12 mouse cellular contexts compared by ENCODE assay signal in genomic region chr16:37676677-37677072, GRCm38 (mm10). TPM values are rescaled to one million over a fixed set of nuclear protein-coding genes. Genes with fewer than 3 reads are reported as not detected.
DNase-seq lines count a peak whose midpoint lies in the region; ATAC-seq lines count a peak whose summit lies in the region.
"Had no signal": no experiment of that assay in that cellular context is flagged by ENCODE, and none has a peak within 500 bp of the region (broad histone marks: within the 10 kb centered on the region; RNA-seq: fewer than 3 reads in every experiment).

No protein-coding gene starts in this region.

- H3K27me3 ChIP-seq in heart, embryonic 14.5 days (ENCODE audit: control insufficient read depth, insufficient read depth, low read length): no peaks in the 10 kb centered on the region
- no peaks in the 10 kb centered on the region for H3K27me3 ChIP-seq in embryonic facial prominence, embryonic 14.5 days (replicated peaks; ENCODE audit: control insufficient read depth, insufficient read depth, low read length)
- H3K27me3 ChIP-seq in hindbrain, embryonic 12.5 days: no peaks in the 10 kb centered on the region
- no peaks in the 10 kb centered on the region for H3K27me3 ChIP-seq in midbrain, embryonic 13.5 days
- H3K27me3 ChIP-seq: stomach, embryonic 15.5 days had no signal

- H3K9ac ChIP-seq in heart, embryonic 14.5 days (ENCODE audit: low read length): no peak overlapping the region
- H3K9ac ChIP-seq in embryonic facial prominence, embryonic 14.5 days (ENCODE audit: low read depth, low read length): no peak overlapping the region
- no peak overlapping the region for H3K9ac ChIP-seq in hindbrain, embryonic 12.5 days
- no peak overlapping the region; the same call in 1 of the 2 replicates for H3K9ac ChIP-seq in midbrain, embryonic 13.5 days (replicated peaks)
- H3K9ac ChIP-seq: liver, embryonic 14.5 days; stomach, embryonic 15.5 days had no signal

- no peak overlapping the region for H3K4me3 ChIP-seq in heart, embryonic 14.5 days (ENCODE audit: control insufficient read depth in 1 of 2, insufficient read depth in 1 of 2, low read depth in 1 of 2, low read length in 2 of 2)
- no peak overlapping the region for H3K4me3 ChIP-seq in embryonic facial prominence, embryonic 14.5 days (ENCODE audit: low read depth, low read length)
- no peak overlapping the region for H3K4me3 ChIP-seq in hindbrain, embryonic 12.5 days
- H3K4me3 ChIP-seq in midbrain, embryonic 13.5 days (replicated peaks): no peak overlapping the region
- H3K4me3 ChIP-seq: erythroblast, embryonic 14.5 days; stomach, embryonic 15.5 days had no signal

- 58% methylated on average over 4 of the region's 4 CpGs for WGBS in heart, embryonic 14.5 days
- WGBS in embryonic facial prominence, embryonic 14.5 days: 41% methylated on average over 4 of the region's 4 CpGs
- WGBS in hindbrain, embryonic 12.5 days: 33% methylated on average over 4 of the region's 4 CpGs
- 19% methylated on average over 4 of the region's 4 CpGs for WGBS in midbrain, embryonic 13.5 days

- no peaks in the 10 kb centered on the region for H3K36me3 ChIP-seq in heart, embryonic 14.5 days (ENCODE audit: control insufficient read depth, insufficient read depth, low read length)
- no peaks in the 10 kb centered on the region for H3K36me3 ChIP-seq in embryonic facial prominence, embryonic 14.5 days (ENCODE audit: control insufficient read depth, insufficient read depth, low read length)
- no peaks in the 10 kb centered on the region for H3K36me3 ChIP-seq in hindbrain, embryonic 12.5 days
- H3K36me3 ChIP-seq in midbrain, embryonic 13.5 days: no peaks in the 10 kb centered on the region
- H3K36me3 ChIP-seq: stomach, embryonic 15.5 days had no signal

- H3K4me1 ChIP-seq in heart, embryonic 14.5 days (ENCODE audit: control insufficient read depth in 2 of 2, insufficient read depth in 2 of 2, low read length in 2 of 2): no peaks in the 10 kb centered on the region
- H3K4me1 ChIP-seq in embryonic facial prominence, embryonic 14.5 days (ENCODE audit: control insufficient read depth, insufficient read depth, low read length): 0 out of 2 replicates have a peak, but pooled peaks cover 3% of the 10 kb centered on the region
- peaks cover 8% of the 10 kb centered on the region; the same call in 1 of the 2 replicates for H3K4me1 ChIP-seq in hindbrain, embryonic 12.5 days
- H3K4me1 ChIP-seq in midbrain, embryonic 13.5 days (replicated peaks): peaks cover 19% of the 10 kb centered on the region
- H3K4me1 ChIP-seq: stomach, embryonic 15.5 days had no signal

- no peak overlapping the region for H3K27ac ChIP-seq in heart, embryonic 14.5 days (replicated peaks in 1 of 2; ENCODE audit: control insufficient read depth in 1 of 2, insufficient read depth in 1 of 2, low read depth in 2 of 2, low read length in 2 of 2)
- H3K27ac ChIP-seq in embryonic facial prominence, embryonic 14.5 days (replicated peaks; ENCODE audit: low read depth, low read length): no peak overlapping the region
- peak overlapping the region; percentile 17; the same call in 1 of the 2 replicates for H3K27ac ChIP-seq in hindbrain, embryonic 12.5 days
- H3K27ac ChIP-seq in midbrain, embryonic 13.5 days: no peak overlapping the region
- H3K27ac ChIP-seq: liver, embryonic 14.5 days; macrophage; stomach, embryonic 15.5 days had no signal

- H3K4me2 ChIP-seq in heart, embryonic 14.5 days (ENCODE audit: low read length): peak overlapping the region; percentile 28
- H3K4me2 ChIP-seq in embryonic facial prominence, embryonic 14.5 days (ENCODE audit: low read depth, low read length): peak overlapping the region; percentile 32; the same call in 1 of the 2 replicates
- H3K4me2 ChIP-seq in hindbrain, embryonic 12.5 days (replicated peaks): peak overlapping the region; percentile 31; the same call in 1 of the 2 replicates
- H3K4me2 ChIP-seq in midbrain, embryonic 13.5 days (replicated peaks): peak overlapping the region; percentile 36
- H3K4me2 ChIP-seq: stomach, embryonic 15.5 days had no signal

- DNase-seq in heart, adult 9 months (ENCODE audit: low spot score in 2 of 2): no peak
- no peak for DNase-seq in embryonic facial prominence, embryonic 14.5 days (ENCODE audit: low spot score)
- DNase-seq in ovary, postnatal 36 days (ENCODE audit: low spot score): no peak
- no peak for DNase-seq in T-cell, adult 2 months (ENCODE audit: low spot score)

- H3K9me3 ChIP-seq in heart, embryonic 14.5 days (ENCODE audit: control insufficient read depth, low read length): no peaks in the 10 kb centered on the region
- no peaks in the 10 kb centered on the region for H3K9me3 ChIP-seq in embryonic facial prominence, embryonic 14.5 days (ENCODE audit: control insufficient read depth, low read length)
- no peaks in the 10 kb centered on the region for H3K9me3 ChIP-seq in hindbrain, embryonic 12.5 days (replicated peaks)
- H3K9me3 ChIP-seq in midbrain, embryonic 13.5 days: no peaks in the 10 kb centered on the region
- H3K9me3 ChIP-seq: stomach, embryonic 15.5 days had no signal

- no peak for ATAC-seq in heart, embryonic 14.5 days (ENCODE audit: insufficient number of reproducible peaks, insufficient read depth, low FRiP score, low read depth)
- ATAC-seq in embryonic facial prominence, embryonic 14.5 days (ENCODE audit: low read depth): no peak
- no peak for ATAC-seq in hindbrain, embryonic 12.5 days (ENCODE audit: low FRiP score)
- no peak for ATAC-seq in midbrain, embryonic 13.5 days
- ATAC-seq in cerebellum, adult (ENCODE audit: insufficient number of reproducible peaks, low FRiP score, low TSS enrichment): no peak

RNA-seq across cellular contexts. Expression of gene Ndufb4, which starts 22.4 kb away (rescaled TPM):
- 116 and 120 TPM in 2 replicates for polyA plus RNA-seq in heart, embryonic 14.5 days (2014; fragmentation: Nextera tagmentation; extraction: Ambion mirVana)
- polyA plus RNA-seq in embryonic facial prominence, embryonic 14.5 days (2014; fragmentation: Nextera tagmentation; extraction: Ambion mirVana): 53.0 and 74.3 TPM in 2 replicates
- 61.0 and 65.8 TPM in 2 replicates for polyA plus RNA-seq in hindbrain, embryonic 12.5 days (2016; fragmentation: Nextera tagmentation; extraction: Ambion mirVana)
- 58.4 and 58.8 TPM in 2 replicates for polyA plus RNA-seq in midbrain, embryonic 13.5 days (2015; fragmentation: Nextera tagmentation; extraction: Ambion mirVana)
